Mouse (Mus musculus): ENCODE results near the gene Plekhg5.

Gene Plekhg5

DNA sequence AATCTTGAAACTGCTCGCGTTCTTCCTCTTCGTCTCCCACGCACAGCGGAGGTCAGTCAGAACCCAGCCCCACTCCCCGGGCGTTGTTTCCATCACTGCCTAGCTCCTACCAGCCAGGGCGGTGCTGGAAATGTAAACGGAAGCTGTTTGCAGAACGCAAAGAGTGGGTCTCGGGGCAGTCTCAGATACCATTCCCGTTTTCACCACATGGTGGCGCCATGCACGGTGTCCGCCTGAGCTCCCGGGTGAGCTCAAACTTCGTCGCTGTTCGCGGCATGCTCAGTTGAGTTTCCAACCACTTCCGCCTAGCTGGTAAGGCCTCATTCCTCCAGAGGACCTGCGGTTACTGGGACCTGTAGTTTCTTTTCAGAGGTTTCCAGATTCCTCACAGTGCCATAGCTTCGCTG is 81.5 kb downstream of the Plekhg5 start:
- peak; percentile 95 for DNase-seq

DNA sequence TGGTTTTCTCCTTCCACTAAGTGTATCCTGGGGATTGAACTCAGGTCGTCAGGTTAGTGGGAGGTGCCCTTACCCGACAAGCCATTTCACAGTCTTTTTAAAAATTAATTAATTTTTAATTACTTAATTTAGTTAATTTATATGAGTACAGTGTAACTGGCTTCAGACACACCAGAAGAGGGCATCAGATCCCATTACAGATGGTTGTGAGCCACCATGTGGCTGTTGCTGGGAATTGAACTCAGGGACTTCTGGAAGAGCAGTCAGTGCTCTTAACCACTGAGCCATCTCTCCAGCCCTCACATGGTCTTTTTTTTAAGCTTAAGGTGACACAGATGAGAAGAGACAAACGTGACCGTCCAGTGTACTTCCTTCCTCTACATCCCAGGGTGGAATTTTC is 82.7 kb downstream of the Plekhg5 start:
- no peak for DNase-seq

DNA sequence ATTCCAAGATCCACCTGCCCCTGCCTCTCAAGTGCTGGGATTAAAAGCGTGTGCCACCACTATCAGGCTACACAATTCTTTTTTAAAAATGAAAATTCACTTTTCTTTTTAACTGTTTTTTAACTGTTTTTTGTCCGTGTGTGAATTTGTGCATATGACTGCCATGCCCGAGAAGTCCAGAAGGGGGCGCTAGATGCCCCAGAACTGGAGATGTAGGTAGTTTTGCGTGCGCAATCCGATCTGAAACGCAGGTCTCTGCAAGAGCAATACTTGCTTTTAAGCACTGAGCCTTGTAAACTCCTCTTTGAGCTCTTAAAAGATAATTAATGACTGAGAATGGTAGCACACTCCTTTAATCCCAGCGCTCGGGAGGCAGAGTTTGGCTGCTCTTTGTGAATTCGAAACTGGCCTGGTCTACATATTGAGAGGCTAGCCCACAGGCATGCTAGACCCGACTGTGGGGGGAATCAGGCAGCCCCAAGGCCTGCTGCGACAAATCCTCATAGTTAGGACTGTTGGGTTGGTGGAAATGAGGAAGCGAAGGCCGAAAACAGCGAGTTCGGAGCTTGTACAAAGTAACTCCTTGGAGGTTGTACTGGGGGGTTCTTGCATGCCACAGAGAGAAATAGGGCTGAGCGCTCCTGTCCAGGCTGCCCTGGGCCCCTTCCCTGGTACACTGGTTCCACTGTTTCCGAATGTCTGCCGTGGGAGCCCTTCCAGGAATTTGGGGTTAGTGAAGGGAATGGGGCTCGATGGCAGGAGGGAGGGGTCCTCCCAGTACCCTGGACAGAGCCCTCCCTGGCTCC is 85.7 kb downstream of the Plekhg5 start:
- peak; percentile 61 for DNase-seq

DNA sequence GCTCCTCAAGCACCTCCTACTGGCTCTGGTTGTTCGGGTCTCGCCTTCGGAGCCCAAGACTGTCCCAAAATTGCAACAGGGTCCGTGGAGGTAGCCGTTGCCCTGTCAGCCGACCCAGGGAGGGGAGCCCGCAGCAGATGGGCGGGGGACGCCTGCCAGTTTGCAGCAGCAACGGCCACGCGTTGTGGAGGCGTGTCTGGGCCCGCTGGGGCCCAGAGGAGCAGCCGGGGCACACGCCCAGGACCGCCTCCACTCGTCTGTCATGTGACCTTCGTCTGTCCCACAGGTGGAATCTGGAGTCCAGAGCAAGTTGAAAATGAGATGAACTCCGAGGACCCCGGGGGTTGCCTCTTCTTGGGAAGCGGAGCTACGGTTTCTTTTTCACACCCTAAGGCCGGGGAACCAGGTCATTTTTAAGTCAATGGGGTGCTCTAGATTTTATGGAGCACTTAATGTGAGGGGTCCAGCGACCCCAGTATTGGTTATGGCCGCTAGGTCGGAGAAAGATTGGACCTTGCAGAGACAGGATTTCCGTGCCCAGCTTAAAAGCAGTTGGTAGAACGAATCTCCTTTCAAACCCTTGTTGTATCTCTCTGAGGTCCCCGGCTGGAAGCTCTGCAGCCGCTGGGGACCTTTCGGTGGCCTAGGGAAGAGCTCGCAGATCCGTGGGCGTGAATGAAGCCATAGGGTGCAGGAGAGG is 86.4 kb downstream of the Plekhg5 start, which contains the start of gene Hes2:
Gene Hes2 (plus strand): TSS at position 283 of the 700 bp plus-strand sequence.
- no peak for DNase-seq

GRCm38 (mm10) chr4:152159285-152159678 is 87.0 kb downstream of the Plekhg5 start:
- no peak for DNase-seq

DNA sequence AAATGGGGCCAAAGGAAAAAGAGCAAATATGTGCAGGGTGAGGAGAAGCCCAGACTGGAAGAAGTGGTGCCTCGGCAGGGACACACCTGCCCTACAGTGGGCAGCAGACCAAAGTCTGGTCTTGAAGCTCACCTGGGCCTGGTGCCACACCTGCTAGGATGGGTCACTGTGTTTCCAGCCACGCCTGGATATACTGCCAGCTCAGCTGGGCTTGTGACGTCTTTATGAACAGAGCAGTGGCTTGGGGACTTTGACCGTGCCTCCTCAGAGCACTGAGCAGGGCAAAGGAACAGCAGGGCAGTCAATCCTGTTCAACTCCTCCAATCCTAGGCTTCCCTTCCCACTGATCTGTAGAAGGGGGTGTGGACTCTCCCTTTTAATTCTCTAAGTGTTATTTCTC is 88.5 kb downstream of the Plekhg5 start:
- no peak for DNase-seq

- no peak for DNase-seq
Observed at GRCm38 (mm10) chr4:152161601-152162000, 89.3 kb downstream of the Plekhg5 start.

GRCm38 (mm10) chr4:152162748-152163147 is 90.5 kb downstream of the Plekhg5 start:
- no peak for DNase-seq

Measured in thymus, postnatal 25 days (tissue).